Mouse (Mus musculus) cerebral cortex, adult 2 months (tissue): ENCODE results near the gene Adamts4.

Source experiments
- WGBS: fragments of 180-500 bp; shearing (Covaris S2); methylation state at CpG from one replicate; pipeline ENCODE4 v1.1.7; 2018; 5-methylcytosine and 5-hydroxymethylcytosine counted together

Gene Adamts4

GRCm38 (mm10) chr1:171249913-171250600 is at the start of gene Adamts4:
Adamts4 (plus strand) TSS chr1:171250421.
- WGBS: 0% methylated on average over 5 of the region's 5 CpGs

- 93% methylated on average over 1 of the region's 1 CpGs for WGBS
Measured at GRCm38 (mm10) chr1:171200769-171201168, 49.5 kb upstream of the Adamts4 start.

GRCm38 (mm10) chr1:171203471-171204248 is 46.6 kb upstream of the Adamts4 start:
- 60% methylated on average over 11 of the region's 11 CpGs for WGBS

DNA sequence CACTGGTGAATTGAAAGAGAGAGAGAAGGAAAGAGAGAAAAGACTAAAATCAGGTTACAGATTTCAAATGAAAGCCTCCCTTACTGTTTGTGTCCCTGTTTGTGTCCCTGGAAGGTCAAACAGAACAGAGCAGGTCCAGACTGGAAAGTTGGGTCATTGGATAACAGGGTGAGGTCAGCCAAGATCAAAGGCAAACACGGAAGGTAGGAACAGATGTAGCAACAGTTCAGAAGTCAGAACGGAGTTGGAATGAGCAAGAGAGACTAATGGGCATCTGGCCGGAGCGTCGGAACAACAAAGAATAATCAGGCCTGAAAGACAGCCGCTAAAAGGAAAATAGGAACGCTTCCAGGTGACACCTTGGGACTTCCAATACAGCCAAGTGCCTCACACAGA is 46.0 kb upstream of the Adamts4 start:
- WGBS: 66% methylated on average over 7 of the region's 7 CpGs

DNA sequence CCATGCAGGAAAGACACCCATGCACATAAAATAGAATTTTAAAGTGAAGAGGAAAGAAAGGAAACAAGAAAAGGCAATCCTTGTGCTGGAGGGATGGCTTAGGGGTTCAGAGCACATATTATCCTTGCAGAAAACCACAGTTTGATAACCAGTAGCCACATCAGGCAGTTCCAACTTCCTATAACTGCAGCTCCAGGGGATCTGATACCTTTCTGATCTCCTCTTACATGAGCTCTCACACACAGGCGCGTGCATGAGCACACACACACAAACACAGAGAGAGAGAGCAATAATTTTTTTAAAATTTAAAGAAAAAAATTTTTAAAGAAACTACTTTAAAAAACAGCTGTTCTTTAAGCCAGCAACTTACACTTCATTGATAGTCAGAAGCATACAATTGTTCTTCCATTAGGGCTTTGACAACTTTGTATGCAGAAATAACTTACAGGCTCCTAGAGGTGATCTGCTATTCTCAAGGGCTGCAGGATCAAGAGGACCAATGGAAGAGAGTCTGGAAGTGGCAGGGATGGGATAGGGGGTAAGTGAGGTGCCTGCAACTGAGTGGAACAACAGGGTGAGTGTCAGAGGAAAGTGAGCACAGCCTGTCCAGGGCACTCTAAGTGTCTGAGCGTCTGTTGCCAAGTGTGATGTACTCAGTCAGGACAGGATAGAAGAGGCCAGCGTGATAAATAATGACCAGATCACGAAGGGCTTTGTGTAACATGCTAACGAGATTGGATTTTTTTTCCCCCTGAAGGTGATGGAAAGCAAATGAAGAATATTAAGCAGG is 44.3 kb upstream of the Adamts4 start:
- 66% methylated on average over 6 of the region's 6 CpGs for WGBS

- 30% methylated on average over 4 of the region's 4 CpGs for WGBS
Measured at GRCm38 (mm10) chr1:171209409-171209808, 40.8 kb upstream of the Adamts4 start.

DNA sequence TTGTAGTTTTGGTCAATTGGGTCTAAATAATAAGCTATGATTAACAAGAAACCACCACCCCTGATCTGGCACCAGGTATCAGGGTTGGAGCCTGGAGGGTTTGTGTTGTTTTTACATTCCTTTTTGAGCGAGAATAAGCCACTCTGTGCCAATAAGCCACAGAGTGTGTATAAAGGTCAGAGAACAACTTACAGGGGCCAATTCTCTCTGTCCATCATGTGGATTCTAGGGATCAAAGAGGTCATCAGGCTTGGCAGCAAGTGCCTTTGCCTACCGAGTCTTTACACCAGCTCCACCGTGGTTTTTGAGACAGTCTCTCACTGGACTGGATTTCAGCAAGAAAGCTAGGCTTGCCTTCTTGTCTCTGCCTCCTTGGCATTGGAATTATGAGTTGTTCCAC is 37.4 kb upstream of the Adamts4 start:
- 66% methylated on average over 3 of the region's 3 CpGs for WGBS

- WGBS: 77% methylated on average over 10 of the region's 10 CpGs
Measured at GRCm38 (mm10) chr1:171213801-171214496, 36.3 kb upstream of the Adamts4 start, which contains the start of gene Nr1i3. Nr1i3 (plus strand) TSS chr1:171213970.

DNA sequence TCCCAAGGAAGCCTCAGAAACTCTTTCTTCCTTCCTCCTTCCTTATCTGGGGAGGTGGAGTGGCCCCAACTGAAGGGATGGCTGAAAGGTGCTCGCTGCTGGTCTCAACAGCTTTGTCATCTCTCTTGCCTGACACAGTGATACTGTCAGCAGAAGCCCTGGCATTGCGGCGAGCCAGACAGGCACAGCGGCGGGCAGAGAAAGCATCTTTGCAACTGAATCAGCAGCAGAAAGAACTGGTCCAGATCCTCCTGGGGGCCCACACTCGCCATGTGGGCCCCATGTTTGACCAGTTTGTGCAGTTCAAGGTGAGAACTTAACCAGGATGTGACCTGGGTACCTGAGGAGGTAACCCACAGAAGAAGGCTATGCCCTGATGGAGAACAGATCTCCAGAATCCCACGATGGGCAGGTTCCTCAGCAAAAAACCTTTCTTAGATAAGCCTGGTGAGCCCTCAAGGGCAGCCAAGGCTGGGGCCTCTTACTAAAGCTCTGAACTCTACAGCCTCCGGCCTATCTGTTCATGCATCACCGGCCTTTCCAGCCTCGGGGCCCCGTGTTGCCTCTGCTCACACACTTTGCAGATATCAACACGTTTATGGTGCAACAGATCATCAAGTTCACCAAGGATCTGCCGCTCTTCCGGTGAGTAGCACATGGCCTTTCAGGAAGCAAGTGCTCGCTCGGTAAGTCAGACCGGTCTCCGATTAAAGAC is 33.8 kb upstream of the Adamts4 start:
- 89% methylated on average over 18 of the region's 18 CpGs for WGBS

DNA sequence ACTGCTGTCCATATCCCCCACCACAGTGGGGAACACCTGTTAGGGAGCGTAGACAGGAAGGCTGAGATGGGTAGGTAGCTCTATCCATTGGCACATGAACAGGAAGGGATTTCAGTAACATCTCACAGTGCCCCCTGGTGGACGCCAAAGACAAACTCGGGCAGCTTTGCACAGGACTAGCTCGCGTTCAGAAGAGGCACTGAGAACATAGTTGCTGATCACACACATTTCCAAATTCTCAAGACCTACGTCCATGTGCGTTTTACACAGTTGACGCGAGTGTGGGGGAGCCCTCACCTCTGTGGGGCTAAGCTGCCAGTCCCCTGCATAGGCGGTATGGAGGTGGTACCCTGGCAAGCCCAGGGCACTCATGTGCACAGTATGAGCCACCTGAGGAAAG is 29.4 kb upstream of the Adamts4 start:
- WGBS: 2% methylated on average over 10 of the region's 10 CpGs

GRCm38 (mm10) chr1:171221281-171222193 is 28.7 kb upstream of the Adamts4 start:
- 3% methylated on average over 22 of the region's 22 CpGs for WGBS

DNA sequence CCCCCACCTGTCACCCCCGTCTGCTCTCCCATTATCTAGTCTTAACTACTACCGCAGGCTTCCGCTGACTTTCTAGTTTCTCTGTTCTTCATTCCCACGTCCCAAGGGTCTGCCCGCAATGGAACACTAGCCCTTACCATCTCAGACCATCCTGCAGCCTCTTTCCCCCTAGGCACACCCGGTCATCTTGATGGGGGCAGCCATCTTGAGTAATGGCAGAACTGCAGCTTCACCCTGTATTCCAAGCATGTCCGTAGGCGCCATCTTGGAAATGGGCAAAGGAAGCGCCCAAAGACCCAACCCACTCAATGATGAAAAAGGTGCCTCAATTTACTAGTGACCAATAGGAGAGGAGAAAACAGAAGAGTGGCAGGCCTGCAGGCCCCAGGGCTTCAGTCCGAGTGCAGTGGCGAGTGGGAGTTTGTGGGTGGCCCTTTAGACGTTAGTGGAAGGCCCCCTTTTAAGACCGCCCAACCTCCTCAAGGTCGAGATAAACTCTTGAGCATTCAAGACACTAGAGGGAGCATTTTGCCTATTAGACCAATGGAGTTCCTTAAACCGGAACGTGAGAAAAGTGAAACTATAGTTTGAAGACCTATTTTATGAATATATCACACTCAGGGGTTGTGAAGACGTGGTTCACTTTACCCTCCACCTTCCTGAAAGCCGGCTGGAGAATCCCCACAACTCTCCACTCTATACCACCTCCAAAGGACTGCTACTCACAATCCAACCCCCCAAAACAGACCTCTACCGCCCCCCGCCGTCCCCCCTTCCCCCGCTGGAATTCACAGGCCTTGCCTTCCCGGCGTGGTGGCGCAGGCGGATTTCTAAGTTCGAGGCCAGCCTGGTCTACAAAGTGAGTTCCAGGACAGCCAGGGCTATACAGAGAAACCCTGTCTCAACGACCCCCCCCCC is 27.7 kb upstream of the Adamts4 start, which contains the start of gene Tomm40l:
TSS of gene Tomm40l (minus strand) at position 277 of the 918 bp plus-strand sequence.
- WGBS: 1% methylated on average over 28 of the region's 28 CpGs

DNA sequence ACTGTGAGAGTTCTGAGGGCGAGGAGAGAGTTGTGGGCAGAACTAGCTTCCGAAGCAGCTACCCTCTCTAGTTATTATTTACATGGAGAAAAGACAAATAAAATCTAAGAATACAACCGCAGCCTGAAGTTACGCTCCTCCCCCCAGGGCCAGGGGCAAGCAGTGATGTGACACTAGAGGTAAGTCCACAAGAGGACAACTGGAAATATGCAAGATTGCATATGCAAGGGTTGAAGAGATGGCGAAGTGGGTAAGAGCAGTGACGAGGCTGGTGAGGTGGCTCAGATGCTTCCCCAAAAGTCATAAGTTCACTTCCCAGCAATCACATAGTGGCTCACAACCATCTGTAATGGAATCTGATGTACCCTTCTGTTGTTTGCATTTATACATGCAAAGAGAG is 27.1 kb upstream of the Adamts4 start:
- 72% methylated on average over 6 of the region's 6 CpGs for WGBS

DNA sequence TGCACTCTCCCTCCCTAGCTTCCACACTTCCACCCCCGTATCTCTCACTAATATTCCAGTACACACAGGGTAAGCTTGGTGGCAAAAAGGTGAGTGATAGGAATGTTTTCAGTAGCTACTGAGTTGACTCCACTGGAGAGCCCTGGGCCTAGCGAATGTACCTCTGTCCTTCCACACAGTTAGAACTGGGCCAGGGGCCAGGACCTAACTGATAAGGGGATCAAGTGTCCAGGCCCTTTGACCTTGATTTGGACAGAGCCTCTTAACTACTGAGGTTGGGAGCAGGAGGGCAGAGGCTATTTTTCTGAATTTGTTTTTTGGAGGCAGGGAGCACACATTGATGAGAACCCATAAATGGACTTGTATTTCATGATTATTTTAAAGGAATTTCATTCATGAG is 26.4 kb upstream of the Adamts4 start:
- 94% methylated on average over 2 of the region's 2 CpGs for WGBS

DNA sequence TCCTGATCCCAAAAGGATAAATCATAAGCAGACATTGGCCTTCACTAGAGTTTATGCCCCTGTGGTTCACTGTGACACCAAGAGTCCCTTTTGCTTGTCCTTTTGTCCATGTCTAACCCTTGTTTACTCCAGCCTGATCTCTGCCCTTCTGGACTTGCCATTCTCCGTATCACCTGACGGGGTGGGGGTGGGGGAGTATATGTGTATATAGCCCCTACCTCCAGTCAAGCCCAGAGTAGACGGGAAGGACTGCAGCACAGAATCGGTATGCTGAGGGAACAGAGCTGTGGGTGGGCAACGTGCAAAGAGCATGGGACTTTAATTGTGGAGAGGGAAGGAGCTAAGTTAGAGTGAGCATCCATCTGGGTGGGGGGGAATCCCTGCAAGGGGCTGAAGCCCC is 25.4 kb upstream of the Adamts4 start, which contains the start of gene Apoa2:
TSS of gene Apoa2 (plus strand) at position 198 of the 400 bp plus-strand sequence.
- 86% methylated on average over 5 of the region's 5 CpGs for WGBS

- WGBS: 51% methylated on average over 4 of the region's 4 CpGs
Measured at GRCm38 (mm10) chr1:171226780-171227179, 23.4 kb upstream of the Adamts4 start.

- WGBS: 93% methylated on average over 1 of the region's 1 CpGs
Measured at GRCm38 (mm10) chr1:171227879-171228278, 22.3 kb upstream of the Adamts4 start.

DNA sequence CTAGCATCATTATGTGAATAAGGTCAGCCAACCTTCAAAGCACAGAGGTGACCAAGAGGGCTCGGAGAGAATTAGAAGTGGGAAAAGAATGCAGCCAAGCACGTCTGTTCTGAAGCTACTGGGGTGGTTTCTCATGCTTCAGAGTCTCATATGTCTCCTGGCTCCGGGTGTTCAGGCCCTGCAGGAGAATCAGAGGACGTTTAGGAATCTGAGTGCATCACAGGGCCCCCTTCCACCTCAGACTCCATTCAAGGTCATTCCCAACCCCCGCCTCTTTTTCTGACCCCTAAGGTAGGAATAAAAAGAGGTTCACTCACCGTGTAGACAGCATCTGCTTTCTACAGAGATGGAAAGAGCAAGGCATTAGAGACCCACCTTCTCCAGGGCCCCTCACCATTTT is 20.5 kb upstream of the Adamts4 start:
- WGBS: 75% methylated on average over 6 of the region's 6 CpGs

GRCm38 (mm10) chr1:171230215-171230614 is 20.0 kb upstream of the Adamts4 start:
- 63% methylated on average over 3 of the region's 3 CpGs for WGBS
